Mouse (Mus musculus): Measurements from ENCODE around the gene Bcl6. TPM values are rescaled to one million over a fixed set of nuclear protein-coding genes. Genes with fewer than 3 reads are reported as not detected.
A peak's percentile ranks its signal among the peaks of the same experiment; 100 is the strongest.

Gene Bcl6
- 10 to 100 TPM; 30.8 to 36.8 TPM for total RNA-seq (2021)
- long read RNA-seq, experiment 1, partial matches to known transcripts = 0 of 3 reads
- long read RNA-seq, experiment 1, other reads (novel, unspliced or antisense) = 2 of 3 reads
- long read RNA-seq, experiment 2, partial matches to known transcripts = 0 of 4 reads
- long read RNA-seq, experiment 2, other reads (novel, unspliced or antisense) = 4 of 4 reads

DNA sequence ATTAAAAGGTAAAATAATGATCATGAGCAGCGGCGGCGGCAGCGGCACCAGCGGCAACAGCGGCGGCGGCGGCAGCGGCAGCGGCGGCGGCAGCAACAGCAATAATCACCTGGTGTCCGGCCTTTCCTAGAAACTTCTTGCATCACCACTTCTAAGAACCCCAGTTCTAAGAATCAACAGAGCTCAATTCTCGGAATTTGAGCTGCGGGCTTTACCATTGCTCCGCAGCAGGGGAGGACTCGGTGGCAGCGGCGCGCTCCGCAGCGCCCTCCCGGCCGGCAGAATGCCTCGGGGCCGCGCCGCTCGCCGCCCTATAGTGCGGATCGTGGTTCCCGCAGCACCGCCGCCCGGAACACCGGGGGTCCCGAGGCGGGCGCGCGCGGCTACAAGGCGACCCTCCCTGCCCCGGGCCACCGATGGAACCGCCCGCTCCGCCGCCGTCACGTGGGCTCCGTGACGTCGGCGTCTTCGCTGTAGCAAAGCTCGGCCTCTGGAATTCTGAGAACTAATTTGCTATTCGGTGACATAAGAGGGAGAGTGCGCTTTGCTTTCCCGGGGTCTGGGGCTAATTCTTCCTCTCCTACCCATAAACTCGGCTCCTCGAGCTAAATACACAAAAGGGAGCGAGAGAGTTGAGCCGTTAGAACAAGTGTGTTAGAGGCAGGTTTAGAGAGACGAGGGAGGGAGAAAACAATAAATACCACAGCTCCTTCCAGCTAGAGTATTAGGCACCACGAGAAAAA is at the start of gene Bcl6, which contains the start of gene Gm37419:
Bcl6 (minus strand) TSS at position 387 of the 743 bp plus-strand sequence.
Gm37419 (plus strand) TSS at position 17 of the 743 bp plus-strand sequence.
- peak; percentile 82 to 84 for DNase-seq (ENCODE audit: extremely low spot score in 1 of 2, low spot score in 2 of 2)

DNA sequence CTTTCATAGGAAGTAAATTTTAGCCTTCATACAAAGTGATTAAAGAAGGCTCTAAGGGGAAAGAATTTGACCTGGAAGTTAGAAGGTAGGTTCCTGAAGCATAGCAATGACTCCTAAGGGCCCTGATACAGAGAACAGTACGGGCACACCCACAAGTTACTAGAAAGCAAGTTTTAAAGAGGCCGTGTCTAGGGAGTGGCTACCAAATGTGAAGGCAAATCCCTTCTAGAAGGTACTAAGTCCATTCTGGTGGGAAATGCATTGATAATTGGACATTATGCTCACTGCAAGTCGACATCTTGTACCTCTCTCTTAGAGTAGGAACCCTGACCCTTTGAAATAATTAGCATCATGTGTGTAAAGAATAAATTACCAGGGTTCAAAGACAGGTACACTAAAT is 47.7 kb upstream of the Bcl6 start:
- no peak overlapping the region for H3K4me3 ChIP-seq
- no peak overlapping the region for H3K27ac ChIP-seq
- intact Hi-C loops (cut with DNase I) = no loop called here
- TF ChIP-seq CTCF (IDR thresholded peaks at IDR 0.05) = no peak
- no peak for DNase-seq (ENCODE audit: extremely low spot score in 1 of 2, low spot score in 2 of 2)

More for the DNA sequence above, at the start of gene Bcl6, which contains the start of gene Gm37419:
- Histone ChIP-seq H3K4me3 (peak within 1 kb of the TSS; percentile 78), H3K27ac (peak within 1 kb of the TSS; percentile 100)
- TF ChIP-seq CTCF (IDR thresholded peaks at IDR 0.05) = no peak; the same call in 1 of the 2 replicates
- intact Hi-C loops (cut with DNase I) = loop anchor here (1.0 to 5.0 kb wide), 7 partner anchors 294 to 1071 kb away; partner anchors contain the start of gene Lpp

DNA sequence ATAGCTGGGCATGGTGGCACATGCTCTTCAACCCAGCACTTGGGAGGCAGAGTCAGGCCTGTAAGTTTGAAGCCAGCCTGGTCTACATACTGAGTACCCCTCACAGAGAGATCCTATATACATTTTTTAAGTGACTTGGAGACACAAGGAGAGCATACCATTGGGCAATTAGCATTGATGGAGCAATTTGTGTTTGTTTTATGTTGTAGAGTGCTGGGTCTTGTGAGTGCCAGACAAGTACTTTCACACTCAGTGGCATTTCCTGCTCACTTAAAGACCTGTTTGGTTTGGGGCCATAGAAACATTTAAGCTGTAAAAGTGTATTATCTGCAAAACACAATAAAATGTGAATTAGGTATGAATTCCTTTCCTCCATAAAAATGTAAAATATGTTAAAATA is 47.1 kb upstream of the Bcl6 start:
- Histone ChIP-seq H3K4me3 (no peak overlapping the region), H3K27ac (no peak overlapping the region)
- DNase-seq (ENCODE audit: extremely low spot score in 1 of 2, low spot score in 2 of 2) = no peak
- TF ChIP-seq CTCF (IDR thresholded peaks at IDR 0.05) = no peak
- intact Hi-C loops (cut with DNase I) = no loop called here

DNA sequence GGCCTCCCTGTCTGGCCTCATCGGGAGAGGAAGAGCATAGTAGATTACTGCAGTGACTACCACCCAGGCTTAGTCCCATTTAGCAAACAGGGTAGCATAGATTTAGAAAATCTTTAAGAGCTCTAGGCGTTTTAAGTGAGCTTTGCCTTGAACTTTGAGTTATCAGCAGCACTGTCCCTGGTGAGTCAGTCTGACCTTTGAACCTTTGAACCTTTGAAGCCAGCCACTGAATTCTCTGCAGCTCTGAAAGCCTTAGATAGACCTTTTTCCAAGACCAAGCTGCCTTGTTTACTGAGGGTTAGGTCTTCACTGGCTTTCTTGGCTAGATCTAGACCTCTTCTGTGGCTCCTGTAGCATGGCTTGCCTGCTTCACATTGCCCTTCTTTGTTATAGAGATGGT is 45.8 kb upstream of the Bcl6 start:
- DNase-seq (ENCODE audit: extremely low spot score in 1 of 2, low spot score in 2 of 2) = no peak
- Histone ChIP-seq H3K27ac (no peak overlapping the region), H3K4me3 (no peak overlapping the region)
- TF ChIP-seq CTCF (IDR thresholded peaks at IDR 0.05) = no peak
- intact Hi-C loops (cut with DNase I) = no loop called here

DNA sequence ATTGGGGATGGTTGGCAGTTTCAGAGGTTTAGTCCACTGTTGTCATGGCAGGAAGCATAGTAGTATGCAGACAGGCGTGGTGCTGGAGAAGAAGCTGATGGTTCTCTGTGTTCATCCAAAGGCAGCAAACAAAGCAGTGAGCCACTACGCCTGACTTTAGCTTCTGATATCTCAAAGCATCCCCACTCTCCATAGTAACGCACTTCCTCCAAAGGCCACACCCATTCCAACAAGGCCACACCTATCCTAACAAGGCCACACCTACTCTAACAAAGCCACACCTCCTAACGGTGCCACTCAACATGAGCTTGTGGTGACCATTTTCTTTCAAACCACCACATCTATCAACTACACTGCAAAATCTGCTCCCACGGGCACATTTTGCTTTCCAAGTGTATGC is 44.6 kb upstream of the Bcl6 start:
- Histone ChIP-seq H3K27ac (no peak overlapping the region), H3K4me3 (no peak overlapping the region)
- no peak for TF ChIP-seq CTCF (IDR thresholded peaks at IDR 0.05)
- no peak for DNase-seq (ENCODE audit: extremely low spot score in 1 of 2, low spot score in 2 of 2)
- intact Hi-C loops (cut with DNase I) = no loop called here

DNA sequence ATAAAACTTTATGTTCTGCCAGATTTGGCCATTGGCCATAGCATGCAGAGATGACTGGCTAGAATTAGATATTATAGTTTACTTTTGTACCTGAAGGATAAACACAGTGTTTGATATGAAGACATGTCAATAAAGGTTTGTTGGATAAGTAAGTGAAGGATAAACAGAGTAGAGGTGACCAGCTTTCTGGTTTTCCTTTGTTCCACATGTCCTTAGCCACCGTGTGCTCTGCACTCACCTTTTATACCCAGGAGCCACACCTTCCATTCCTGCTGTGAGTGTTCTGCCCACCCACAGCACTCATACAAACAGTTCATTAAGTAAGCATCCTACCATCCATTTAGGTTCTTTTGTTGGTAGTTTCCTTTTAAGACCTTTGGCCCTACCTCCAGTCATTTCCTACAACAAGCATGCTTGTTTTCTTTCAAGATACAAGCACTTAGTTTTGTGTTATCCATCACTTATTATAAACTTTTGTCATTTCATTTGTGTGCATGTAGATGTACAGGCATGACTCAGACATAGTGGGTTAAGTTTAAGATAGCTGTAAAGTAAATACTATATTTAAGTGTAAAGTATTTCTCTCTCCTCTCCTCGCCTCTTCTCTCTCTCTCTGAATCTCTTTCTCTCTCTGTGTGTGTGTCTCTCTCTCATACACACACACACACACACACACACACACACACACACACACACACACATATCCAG is 41.5 kb upstream of the Bcl6 start:
- no peak overlapping the region for H3K4me3 ChIP-seq
- no peak for TF ChIP-seq CTCF (IDR thresholded peaks at IDR 0.05)
- H3K27ac ChIP-seq = no peak overlapping the region
- intact Hi-C loops (cut with DNase I) = no loop called here
- DNase-seq (ENCODE audit: extremely low spot score in 1 of 2, low spot score in 2 of 2) = no peak

DNA sequence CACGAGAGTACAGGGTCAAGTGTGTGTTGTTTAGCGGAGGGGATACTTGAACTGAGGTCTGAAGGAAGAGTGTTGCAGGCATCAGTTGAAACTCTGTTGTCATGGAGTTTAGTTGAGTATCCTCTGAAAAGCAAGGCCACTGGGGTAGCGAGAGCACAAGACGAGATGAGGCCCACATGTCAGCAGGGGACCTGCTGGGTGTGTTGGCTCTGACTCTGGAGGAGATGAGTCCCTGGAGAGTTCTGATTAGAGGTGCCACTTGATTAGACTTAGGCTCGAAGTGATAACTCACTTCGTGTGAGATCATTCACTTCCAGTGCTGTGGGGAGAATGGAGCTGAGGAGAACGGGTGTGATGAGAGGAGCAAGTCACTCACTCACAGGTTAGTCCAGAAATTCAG is 36.8 kb upstream of the Bcl6 start:
- H3K4me3 ChIP-seq = no peak overlapping the region
- DNase-seq (ENCODE audit: extremely low spot score in 1 of 2, low spot score in 2 of 2) = no peak
- intact Hi-C loops (cut with DNase I) = no loop called here
- no peak overlapping the region for H3K27ac ChIP-seq
- TF ChIP-seq CTCF (IDR thresholded peaks at IDR 0.05) = no peak

DNA sequence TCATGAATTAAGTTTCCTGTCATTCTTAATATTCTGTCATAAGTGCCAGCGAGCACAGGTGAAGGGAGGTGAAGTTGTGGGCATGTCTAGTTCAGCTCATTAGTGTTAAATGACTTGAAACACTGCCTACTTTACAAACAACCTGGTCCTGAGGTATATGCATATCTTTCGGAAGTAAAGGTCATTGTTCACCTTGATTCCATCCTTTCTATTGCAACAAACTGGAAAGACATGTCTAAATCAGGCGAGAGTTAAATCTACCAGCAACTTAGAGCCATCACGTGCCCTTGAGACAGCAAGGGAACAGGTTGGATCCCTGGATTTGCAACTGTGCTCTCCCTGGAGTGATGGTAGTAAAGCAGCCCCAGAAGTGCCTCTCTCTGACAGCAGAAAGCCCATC is 34.0 kb upstream of the Bcl6 start:
- no peak overlapping the region for H3K4me3 ChIP-seq
- DNase-seq (ENCODE audit: extremely low spot score in 1 of 2, low spot score in 2 of 2) = no peak
- intact Hi-C loops (cut with DNase I) = no loop called here
- H3K27ac ChIP-seq = no peak overlapping the region
- TF ChIP-seq CTCF (IDR thresholded peaks at IDR 0.05) = no peak

DNA sequence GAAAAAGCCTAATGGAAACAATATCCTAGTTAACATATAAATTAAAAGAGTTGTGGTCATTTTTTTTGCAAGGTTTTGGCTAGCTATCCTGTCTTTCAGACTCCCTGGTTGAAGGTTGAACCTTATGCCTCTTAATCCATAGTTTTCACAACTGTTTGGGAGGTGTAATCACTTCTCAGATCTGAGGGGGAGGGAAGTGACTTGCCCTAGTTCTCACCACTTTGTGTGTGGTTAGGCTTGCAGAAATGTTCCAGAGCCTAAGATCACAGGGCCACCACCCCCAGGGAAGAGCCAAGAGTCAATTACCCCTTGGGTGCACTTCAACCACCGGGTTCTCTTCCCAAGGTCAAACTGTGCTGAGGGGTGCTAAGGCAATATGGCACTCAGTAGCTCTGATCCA is 33.1 kb upstream of the Bcl6 start:
- no peak for DNase-seq (ENCODE audit: extremely low spot score in 1 of 2, low spot score in 2 of 2)
- H3K27ac ChIP-seq = no peak overlapping the region
- TF ChIP-seq CTCF (IDR thresholded peaks at IDR 0.05) = no peak

DNA sequence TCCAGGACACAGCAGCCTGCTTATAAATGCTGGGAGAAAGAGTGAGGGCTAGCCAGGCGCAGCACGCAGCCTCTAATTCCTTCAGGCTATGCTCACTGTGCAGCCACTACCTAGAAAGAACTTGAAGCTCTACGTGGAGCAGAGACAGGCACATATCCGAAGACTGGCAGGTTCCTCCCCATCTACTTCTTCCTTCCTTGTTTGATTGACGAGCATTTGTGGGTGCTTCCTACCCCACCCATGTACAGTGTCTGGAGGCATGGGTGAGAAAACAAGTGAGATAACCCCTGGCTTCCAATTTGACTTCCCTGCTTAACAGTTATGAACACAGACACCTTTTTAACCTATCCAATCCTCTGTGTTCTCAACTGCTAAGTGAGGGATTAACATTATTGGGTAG is 28.1 kb upstream of the Bcl6 start:
- DNase-seq (ENCODE audit: extremely low spot score in 1 of 2, low spot score in 2 of 2) = no peak
- Histone ChIP-seq H3K4me3 (no peak overlapping the region), H3K27ac (no peak overlapping the region)
- intact Hi-C loops (cut with DNase I) = no loop called here
- no peak for TF ChIP-seq CTCF (IDR thresholded peaks at IDR 0.05)

More for the DNA sequence above, 33.1 kb upstream of the Bcl6 start:
- intact Hi-C loops (cut with DNase I) = no loop called here
- H3K4me3 ChIP-seq = no peak overlapping the region

DNA sequence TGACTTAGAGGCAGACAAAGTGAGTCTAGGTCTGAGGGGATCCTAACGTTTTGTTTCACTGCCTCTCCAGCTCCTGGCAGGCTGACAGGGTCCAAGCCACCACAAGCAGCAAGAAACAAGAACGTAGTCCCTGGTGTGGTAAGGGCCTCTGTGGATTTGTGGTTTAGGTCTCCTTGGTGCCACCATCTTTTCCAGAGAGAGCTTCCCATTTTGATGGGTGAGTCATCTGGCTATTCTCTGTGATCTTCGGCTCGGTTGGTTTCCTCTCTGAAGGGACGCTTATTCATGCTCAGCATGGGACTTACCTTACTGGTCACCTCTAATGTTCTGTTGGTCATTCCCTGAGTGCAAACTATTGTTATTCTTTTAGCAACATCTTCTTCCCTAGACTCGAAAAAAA is 27.6 kb upstream of the Bcl6 start:
- TF ChIP-seq CTCF (IDR thresholded peaks at IDR 0.05) = no peak
- intact Hi-C loops (cut with DNase I) = no loop called here

DNA sequence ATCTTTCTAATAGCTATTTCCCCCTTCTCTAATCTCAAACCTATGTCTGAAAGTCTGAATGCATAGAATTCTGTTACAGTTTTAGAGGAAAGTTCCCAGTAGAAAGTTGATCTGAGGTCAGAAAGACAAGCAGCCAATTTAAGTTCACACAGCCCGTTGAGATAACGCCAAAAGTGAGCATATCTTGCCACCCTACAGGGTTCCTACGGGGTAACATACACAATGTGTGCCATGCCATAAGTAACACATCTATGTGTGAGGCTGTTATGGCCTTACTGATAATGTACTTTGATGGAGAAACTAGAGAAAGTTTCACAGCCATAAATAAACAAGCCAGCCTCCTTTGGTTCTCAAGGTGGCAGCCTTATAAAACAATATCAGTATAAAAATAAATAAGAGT is 25.7 kb upstream of the Bcl6 start:
- DNase-seq (ENCODE audit: extremely low spot score in 1 of 2, low spot score in 2 of 2) = no peak
- TF ChIP-seq CTCF (IDR thresholded peaks at IDR 0.05) = no peak
- Histone ChIP-seq H3K4me3 (no peak overlapping the region), H3K27ac (no peak overlapping the region)
- intact Hi-C loops (cut with DNase I) = no loop called here

More for the DNA sequence above, 27.6 kb upstream of the Bcl6 start:
- Histone ChIP-seq H3K27ac (no peak overlapping the region), H3K4me3 (no peak overlapping the region)
- no peak for DNase-seq (ENCODE audit: extremely low spot score in 1 of 2, low spot score in 2 of 2)
